Mouse (Mus musculus): ENCODE results near the gene Cdkl1.

- no peak for TF ChIP-seq POLR2A (IDR thresholded peaks at IDR 0.05; ENCODE audit: control insufficient read depth in 1 of 2, insufficient read depth in 1 of 2, low read depth in 1 of 2, low read length in 2 of 2, poor library complexity in 1 of 2)
- TF ChIP-seq POLR2AphosphoS2 (IDR thresholded peaks at IDR 0.05; ENCODE audit: low read length): no peak
- no peak for TF ChIP-seq CTCF (IDR thresholded peaks at IDR 0.05 in 2 of 3, conservative IDR thresholded peaks at IDR 0.05 in 1 of 3; ENCODE audit: control insufficient read depth in 1 of 3, insufficient read depth in 1 of 3, low read depth in 2 of 3, low read length in 3 of 3, poor library complexity in 1 of 3, severe bottlenecking in 1 of 3)
- TF ChIP-seq ZMIZ1 (IDR thresholded peaks at IDR 0.05; ENCODE audit: low read depth, low read length): no peak
- no peak for TF ChIP-seq GATA1 (IDR thresholded peaks at IDR 0.05; ENCODE audit: low read depth, low read length)
- no peak for TF ChIP-seq ZC3H11A (IDR thresholded peaks at IDR 0.05; ENCODE audit: low read depth, low read length)
- no peak for TF ChIP-seq SIN3A (IDR thresholded peaks at IDR 0.05; ENCODE audit: low read length)
- no peak for TF ChIP-seq USF1 (IDR thresholded peaks at IDR 0.05; ENCODE audit: low read depth, low read length)
- TF ChIP-seq GABPA (IDR thresholded peaks at IDR 0.05; ENCODE audit: low read depth, low read length): no peak
- TF ChIP-seq EP300 (IDR thresholded peaks at IDR 0.05; ENCODE audit: low read depth in 1 of 2, low read length in 2 of 2): no peak
Measured at GRCm38 (mm10) chr12:69789766-69790529, 1.1 kb downstream of the Cdkl1 start.
